Mouse (Mus musculus) midbrain, embryonic 11.5 days (tissue): ENCODE results near the gene 9130409I23Rik. TPM values are rescaled to one million over a fixed set of nuclear protein-coding genes. Genes with fewer than 3 reads are reported as not detected.

ENCODE experiments used
- polyA plus RNA-seq: library from polyadenylated mRNA; unstranded; fragments of >200 nt; fragmentation: Nextera tagmentation; extraction: Ambion mirVana; gene quantifications from 2 replicates; pipeline ENCODE4 v1.2.1, GENCODE M21; 2014

The 9130409I23Rik gene
- polyA plus RNA-seq, 1 experiment from 2014 or later = not detected

Other genes with a start within 250 kb of the 9130409I23Rik start
- 3,662 and 3,728 TPM in 2 replicates for gene H3f3a, start 237.3 kb upstream of the 9130409I23Rik start, polyA plus RNA-seq
- gene Sde2, start 200.1 kb upstream of the 9130409I23Rik start, polyA plus RNA-seq = 34.1 and 35.1 TPM in 2 replicates
- gene Lefty2, start 158.1 kb upstream of the 9130409I23Rik start, polyA plus RNA-seq = not detected in 2 replicates
- gene Pycr2, start 146.9 kb upstream of the 9130409I23Rik start, polyA plus RNA-seq = 85.4 and 97.9 TPM in 2 replicates
- gene Lefty1, start 116.2 kb upstream of the 9130409I23Rik start, polyA plus RNA-seq = 0.51 and 1.1 TPM in 2 replicates
- gene Tmem63a, start 108.9 kb upstream of the 9130409I23Rik start, polyA plus RNA-seq = 2.4 and 2.5 TPM in 2 replicates
- gene Ephx1, start 30.3 kb upstream of the 9130409I23Rik start, polyA plus RNA-seq = 0.87 and 1.6 TPM in 2 replicates
- gene Nvl, start 93.0 kb downstream of the 9130409I23Rik start, polyA plus RNA-seq = 35.1 and 36.9 TPM in 2 replicates
- gene Cnih4, start 93.5 kb downstream of the 9130409I23Rik start, polyA plus RNA-seq = 93.6 and 101 TPM in 2 replicates
- 37.7 and 39.3 TPM in 2 replicates for gene Wdr26, start 160.8 kb downstream of the 9130409I23Rik start, polyA plus RNA-seq